Mouse (Mus musculus): ENCODE results near the gene Plekha5. TPM values are rescaled to one million over a fixed set of nuclear protein-coding genes. Genes with fewer than 3 reads are reported as not detected.

Gene Plekha5
- polyA plus RNA-seq, 1 experiment from 2014 or later = 33.5 TPM

DNA sequence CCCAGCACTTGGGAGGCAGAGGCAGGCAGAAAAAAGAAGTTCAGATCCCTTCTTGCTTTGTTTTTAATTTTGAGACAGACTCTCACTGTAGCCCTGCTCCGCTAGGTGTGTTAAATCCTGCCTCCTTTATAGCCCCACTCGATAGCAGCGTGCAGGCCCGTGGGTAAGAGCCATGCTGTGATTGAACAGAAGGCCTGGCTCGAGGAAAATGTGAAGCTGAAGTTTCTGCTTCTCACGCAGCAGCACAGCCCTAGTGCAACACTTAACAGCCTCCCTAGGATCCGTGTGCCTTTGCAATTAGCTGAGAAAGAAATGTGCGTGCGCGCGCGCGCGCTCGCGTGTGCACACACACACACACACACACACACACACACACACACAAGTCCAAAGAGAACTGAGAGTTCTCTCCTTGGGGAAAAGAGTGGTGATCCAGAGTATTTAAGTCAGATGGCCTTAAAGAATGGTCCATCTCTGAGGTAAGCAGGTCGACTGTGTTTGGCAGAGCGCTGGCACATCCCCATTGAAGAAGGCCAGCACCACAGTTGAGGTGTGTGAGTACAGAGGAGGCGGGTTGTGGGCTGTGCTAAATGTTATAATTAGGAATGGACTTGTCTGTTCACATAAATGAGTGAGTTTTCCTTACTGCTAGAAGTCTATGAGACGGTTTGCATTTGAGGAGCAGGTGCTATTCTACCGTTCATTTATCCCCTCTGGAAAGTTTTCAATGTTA is 24.3 kb downstream of the Plekha5 start:
- H3K9ac ChIP-seq (ENCODE audit: low read depth, low read length) = no peak overlapping the region
- no peak overlapping the region for H3K27ac ChIP-seq (ENCODE audit: low read length)
- H3K4me1 ChIP-seq (ENCODE audit: control insufficient read depth, insufficient read depth, low read length) = peaks cover 15% of the 10 kb centered on the region
- H3K9me3 ChIP-seq (replicated peaks; ENCODE audit: control insufficient read depth, low read length, poor library complexity, severe bottlenecking) = no peaks in the 10 kb centered on the region
- ATAC-seq = no peak
- H3K36me3 ChIP-seq (ENCODE audit: control insufficient read depth, insufficient read depth, low read length) = no peaks in the 10 kb centered on the region; the same call in 1 of the 2 replicates
- no peaks in the 10 kb centered on the region for H3K27me3 ChIP-seq (ENCODE audit: control insufficient read depth, insufficient read depth, low read depth, low read length)
- H3K4me2 ChIP-seq (ENCODE audit: low read length) = no peak overlapping the region
- H3K4me3 ChIP-seq (ENCODE audit: low read depth, low read length) = no peak overlapping the region
- WGBS = 79% methylated on average over 21 of the region's 21 CpGs

- Histone ChIP-seq H3K36me3 (ENCODE audit: control insufficient read depth, insufficient read depth, low read length) (no peaks in the 10 kb centered on the region; the same call in 1 of the 2 replicates), H3K27ac (ENCODE audit: low read length) (no peak overlapping the region), H3K9me3 (replicated peaks; ENCODE audit: control insufficient read depth, low read length, poor library complexity, severe bottlenecking) (no peaks in the 10 kb centered on the region), H3K4me3 (ENCODE audit: low read depth, low read length) (no peak overlapping the region), H3K4me1 (ENCODE audit: control insufficient read depth, insufficient read depth, low read length) (peaks cover 2% of the 10 kb centered on the region; the same call in 1 of the 2 replicates), H3K27me3 (ENCODE audit: control insufficient read depth, insufficient read depth, low read depth, low read length) (no peaks in the 10 kb centered on the region), H3K4me2 (ENCODE audit: low read length) (no peak overlapping the region), H3K9ac (ENCODE audit: low read depth, low read length) (no peak overlapping the region)
- no peak for ATAC-seq
- 90% methylated on average over 5 of the region's 5 CpGs for WGBS
These were observed 26.8 kb downstream of the Plekha5 start for GRCm38 (mm10) chr6:140450693-140451092.

- Histone ChIP-seq H3K9ac (ENCODE audit: low read depth, low read length) (no peak overlapping the region), H3K27ac (ENCODE audit: low read length) (no peak overlapping the region), H3K4me1 (ENCODE audit: control insufficient read depth, insufficient read depth, low read length) (peaks cover 2% of the 10 kb centered on the region; the same call in 1 of the 2 replicates), H3K27me3 (ENCODE audit: control insufficient read depth, insufficient read depth, low read depth, low read length) (no peaks in the 10 kb centered on the region), H3K9me3 (replicated peaks; ENCODE audit: control insufficient read depth, low read length, poor library complexity, severe bottlenecking) (no peaks in the 10 kb centered on the region), H3K4me3 (ENCODE audit: low read depth, low read length) (no peak overlapping the region), H3K36me3 (ENCODE audit: control insufficient read depth, insufficient read depth, low read length) (no peaks in the 10 kb centered on the region; the same call in 1 of the 2 replicates), H3K4me2 (ENCODE audit: low read length) (no peak overlapping the region)
- ATAC-seq = no peak
- 98% methylated on average over 8 of the region's 8 CpGs for WGBS
These were observed 28.9 kb downstream of the Plekha5 start for GRCm38 (mm10) chr6:140452736-140453135.

GRCm38 (mm10) chr6:140453454-140453853 is 29.6 kb downstream of the Plekha5 start:
- WGBS = 96% methylated on average over 5 of the region's 5 CpGs
- ATAC-seq = no peak
- no peaks in the 10 kb centered on the region; the same call in 1 of the 2 replicates for H3K36me3 ChIP-seq (ENCODE audit: control insufficient read depth, insufficient read depth, low read length)
- H3K4me1 ChIP-seq (ENCODE audit: control insufficient read depth, insufficient read depth, low read length) = no peaks in the 10 kb centered on the region
- H3K27me3 ChIP-seq (ENCODE audit: control insufficient read depth, insufficient read depth, low read depth, low read length) = no peaks in the 10 kb centered on the region
- no peaks in the 10 kb centered on the region for H3K9me3 ChIP-seq (replicated peaks; ENCODE audit: control insufficient read depth, low read length, poor library complexity, severe bottlenecking)
- no peak overlapping the region for H3K9ac ChIP-seq (ENCODE audit: low read depth, low read length)
- H3K4me3 ChIP-seq (ENCODE audit: low read depth, low read length) = no peak overlapping the region
- no peak overlapping the region for H3K27ac ChIP-seq (ENCODE audit: low read length)
- no peak overlapping the region for H3K4me2 ChIP-seq (ENCODE audit: low read length)

DNA sequence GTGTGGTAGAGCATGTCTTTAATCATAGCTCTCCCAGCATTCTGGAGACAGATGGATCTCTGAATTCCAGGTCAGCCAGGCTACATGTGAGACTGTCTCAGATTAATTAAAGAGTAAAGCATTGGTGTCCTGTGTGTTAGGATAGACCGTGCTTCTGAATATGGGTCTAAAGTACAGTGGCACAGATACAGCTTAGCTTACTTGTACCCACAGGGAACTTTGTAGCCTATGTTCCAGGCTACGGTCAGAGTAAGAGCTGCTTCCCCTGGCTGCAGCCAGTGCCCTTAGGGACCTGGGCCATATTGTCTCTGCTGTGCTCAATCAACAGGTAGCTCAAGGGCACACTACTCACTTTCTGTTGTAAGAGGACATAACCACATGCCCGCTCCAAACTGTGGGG is 30.5 kb downstream of the Plekha5 start:
- Histone ChIP-seq H3K4me1 (ENCODE audit: control insufficient read depth, insufficient read depth, low read length) (no peaks in the 10 kb centered on the region), H3K36me3 (ENCODE audit: control insufficient read depth, insufficient read depth, low read length) (no peaks in the 10 kb centered on the region; the same call in 1 of the 2 replicates), H3K4me2 (ENCODE audit: low read length) (no peak overlapping the region), H3K9ac (ENCODE audit: low read depth, low read length) (no peak overlapping the region), H3K9me3 (replicated peaks; ENCODE audit: control insufficient read depth, low read length, poor library complexity, severe bottlenecking) (no peaks in the 10 kb centered on the region), H3K27me3 (ENCODE audit: control insufficient read depth, insufficient read depth, low read depth, low read length) (no peaks in the 10 kb centered on the region), H3K27ac (ENCODE audit: low read length) (no peak overlapping the region), H3K4me3 (ENCODE audit: low read depth, low read length) (no peak overlapping the region)
- 92% methylated on average over 3 of the region's 3 CpGs for WGBS
- ATAC-seq = no peak

GRCm38 (mm10) chr6:140455851-140456250 is 32.0 kb downstream of the Plekha5 start:
- Histone ChIP-seq H3K27ac (ENCODE audit: low read length) (no peak overlapping the region), H3K9ac (ENCODE audit: low read depth, low read length) (no peak overlapping the region), H3K4me1 (ENCODE audit: control insufficient read depth, insufficient read depth, low read length) (0 out of 2 replicates have a peak, but pooled peaks cover 2% of the 10 kb centered on the region), H3K27me3 (ENCODE audit: control insufficient read depth, insufficient read depth, low read depth, low read length) (no peaks in the 10 kb centered on the region), H3K9me3 (replicated peaks; ENCODE audit: control insufficient read depth, low read length, poor library complexity, severe bottlenecking) (no peaks in the 10 kb centered on the region), H3K4me3 (ENCODE audit: low read depth, low read length) (no peak overlapping the region), H3K36me3 (ENCODE audit: control insufficient read depth, insufficient read depth, low read length) (no peaks in the 10 kb centered on the region; the same call in 1 of the 2 replicates), H3K4me2 (ENCODE audit: low read length) (no peak overlapping the region)
- 57% methylated on average over 3 of the region's 3 CpGs for WGBS
- ATAC-seq = no peak

DNA sequence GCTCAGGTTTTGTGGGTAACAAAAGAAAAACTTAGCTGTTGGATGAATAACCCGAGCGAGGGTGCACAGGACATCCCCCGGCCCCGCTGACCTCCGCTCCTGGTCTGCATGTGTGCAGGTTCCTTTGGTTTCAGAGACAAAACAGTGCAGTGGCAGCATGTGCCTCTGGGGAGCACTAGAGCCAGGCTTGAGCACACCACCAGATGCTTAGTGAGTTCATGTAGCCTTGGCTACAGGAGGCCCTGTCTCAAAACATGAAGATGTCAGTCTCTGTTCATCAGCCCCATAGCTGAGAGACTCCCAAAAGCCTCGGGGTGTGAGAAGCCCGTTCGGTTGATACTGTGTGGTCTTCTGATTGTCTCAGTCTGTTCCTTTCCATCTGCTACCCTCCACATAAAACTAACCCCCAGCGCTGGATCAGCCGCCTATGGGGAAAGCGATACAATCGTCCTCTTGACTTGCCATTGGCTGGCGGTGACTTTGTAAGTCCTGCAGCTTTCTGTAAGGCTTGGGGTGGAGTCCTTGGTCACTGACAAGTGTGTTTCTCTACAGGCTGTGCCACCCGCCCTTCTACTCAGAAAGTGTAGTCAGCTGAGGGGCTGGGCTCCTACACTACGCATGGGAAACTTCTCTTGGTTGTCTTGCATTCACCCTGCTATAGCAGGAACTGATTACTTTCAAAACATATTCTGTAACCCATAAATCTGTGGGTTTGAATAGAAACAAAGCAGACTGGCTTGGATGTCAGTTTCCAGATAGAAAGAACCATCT is 32.7 kb downstream of the Plekha5 start:
- no peak overlapping the region for H3K4me2 ChIP-seq (ENCODE audit: low read length)
- H3K27me3 ChIP-seq (ENCODE audit: control insufficient read depth, insufficient read depth, low read depth, low read length) = no peaks in the 10 kb centered on the region
- ATAC-seq = no peak
- no peaks in the 10 kb centered on the region; the same call in 1 of the 2 replicates for H3K36me3 ChIP-seq (ENCODE audit: control insufficient read depth, insufficient read depth, low read length)
- 86% methylated on average over 15 of the region's 15 CpGs for WGBS
- no peaks in the 10 kb centered on the region for H3K9me3 ChIP-seq (replicated peaks; ENCODE audit: control insufficient read depth, low read length, poor library complexity, severe bottlenecking)
- 0 out of 2 replicates have a peak, but pooled peaks cover 2% of the 10 kb centered on the region for H3K4me1 ChIP-seq (ENCODE audit: control insufficient read depth, insufficient read depth, low read length)
- no peak overlapping the region for H3K9ac ChIP-seq (ENCODE audit: low read depth, low read length)
- no peak overlapping the region for H3K4me3 ChIP-seq (ENCODE audit: low read depth, low read length)
- H3K27ac ChIP-seq (ENCODE audit: low read length) = no peak overlapping the region

- H3K27ac ChIP-seq (ENCODE audit: low read length) = no peak overlapping the region
- ATAC-seq = no peak
These were observed 36.5 kb downstream of the Plekha5 start for GRCm38 (mm10) chr6:140460398-140460797.

GRCm38 (mm10) chr6:140464818-140465217 is 41.0 kb downstream of the Plekha5 start:
- WGBS = 89% methylated on average over 6 of the region's 6 CpGs
- H3K4me3 ChIP-seq (ENCODE audit: low read depth, low read length) = no peak overlapping the region
- no peaks in the 10 kb centered on the region for H3K36me3 ChIP-seq (ENCODE audit: control insufficient read depth, insufficient read depth, low read length)
- no peak overlapping the region for H3K4me2 ChIP-seq (ENCODE audit: low read length)
- no peak overlapping the region for H3K9ac ChIP-seq (ENCODE audit: low read depth, low read length)
- H3K27me3 ChIP-seq (ENCODE audit: control insufficient read depth, insufficient read depth, low read depth, low read length) = no peaks in the 10 kb centered on the region
- ATAC-seq = no peak
- H3K4me1 ChIP-seq (ENCODE audit: control insufficient read depth, insufficient read depth, low read length) = 0 out of 2 replicates have a peak, but pooled peaks cover 2% of the 10 kb centered on the region
- no peak overlapping the region for H3K27ac ChIP-seq (ENCODE audit: low read length)
- H3K9me3 ChIP-seq (replicated peaks; ENCODE audit: control insufficient read depth, low read length, poor library complexity, severe bottlenecking) = no peaks in the 10 kb centered on the region

More at GRCm38 (mm10) chr6:140460398-140460797, 36.5 kb downstream of the Plekha5 start:
- 68% methylated on average over 7 of the region's 7 CpGs for WGBS
- Histone ChIP-seq H3K9me3 (replicated peaks; ENCODE audit: control insufficient read depth, low read length, poor library complexity, severe bottlenecking) (no peaks in the 10 kb centered on the region), H3K4me2 (ENCODE audit: low read length) (no peak overlapping the region), H3K36me3 (ENCODE audit: control insufficient read depth, insufficient read depth, low read length) (no peaks in the 10 kb centered on the region), H3K4me1 (ENCODE audit: control insufficient read depth, insufficient read depth, low read length) (0 out of 2 replicates have a peak, but pooled peaks cover 2% of the 10 kb centered on the region), H3K4me3 (ENCODE audit: low read depth, low read length) (no peak overlapping the region), H3K9ac (ENCODE audit: low read depth, low read length) (no peak overlapping the region), H3K27me3 (ENCODE audit: control insufficient read depth, insufficient read depth, low read depth, low read length) (no peaks in the 10 kb centered on the region)

Measured in midbrain, embryonic 16.5 days (tissue).